Mouse (Mus musculus) spleen, adult 2 months (tissue): ENCODE measurements around the gene Fry. TPM values are rescaled to one million over a fixed set of nuclear protein-coding genes. Genes with fewer than 3 reads are reported as not detected.
A peak's percentile ranks its signal among the peaks of the same experiment; 100 is the strongest.

Experiments used
- DNase-seq, 2 experiments: peaks; one replicate each; pipeline versions ENCODE4 v3.0.0 to v3.0.0-alpha.2; 2012 to 2021; ENCODE audit warnings: low spot score in 2 of 2, low read depth in 1 of 2
- H3K27ac ChIP-seq: fragments of 200-500 bp; 2 replicates; pipeline ENCODE4 v1.5.1; 2012; ENCODE audit warnings: low read length, inconsistent platforms; ENCODE audit not compliant: insufficient read depth
- H3K27me3 ChIP-seq: fragments of 200-500 bp; 2 replicates; pipeline ENCODE4 v1.6.1; 2012; ENCODE audit warnings: mild to moderate bottlenecking, moderate library complexity, low read length, inconsistent platforms; ENCODE audit not compliant: control insufficient read depth, insufficient read depth
- H3K36me3 ChIP-seq: fragments of 200-500 bp; 2 replicates; pipeline ENCODE4 v1.6.1; 2012; ENCODE audit warnings: mild to moderate bottlenecking, low read length, inconsistent platforms; ENCODE audit not compliant: control insufficient read depth, insufficient read depth
- H3K4me1 ChIP-seq: fragments of 200-500 bp; 2 replicates; pipeline ENCODE4 v1.6.1; 2011; ENCODE audit warnings: inconsistent platforms; ENCODE audit not compliant: control insufficient read depth, insufficient read depth, insufficient read length
- H3K4me3 ChIP-seq: fragments of 200-500 bp; 2 replicates; pipeline ENCODE4 v1.5.1; 2011; ENCODE audit warnings: mild to moderate bottlenecking, inconsistent platforms; ENCODE audit not compliant: insufficient read depth, insufficient read length; ENCODE audit errors: extremely low read depth
- CTCF ChIP-seq: fragments of 200-500 bp; IDR thresholded peaks from 2 replicates; pipeline ENCODE4 v1.5.1; 2011; ENCODE audit warnings: mild to moderate bottlenecking, inconsistent platforms; ENCODE audit not compliant: insufficient read depth, insufficient read length, insufficient replicate concordance; ENCODE audit errors: extremely low read depth
- POLR2A ChIP-seq: fragments of 200-500 bp; IDR thresholded peaks from 2 replicates; pipeline ENCODE4 v1.6.1; 2011; ENCODE audit warnings: low read depth, low read length, inconsistent platforms
- WGBS: fragments of 180-500 bp; shearing (Covaris S2); methylation state at CpG from one replicate; pipeline ENCODE4 v1.1.7; 2018; 5-methylcytosine and 5-hydroxymethylcytosine counted together
- polyA plus RNA-seq: library from polyadenylated mRNA; depleted of rRNA; stranded (reverse); fragments of >200 nt; gene quantifications from 2 replicates; pipeline ENCODE4 v1.2.3, GENCODE M21; 2012

The Fry gene
- polyA plus RNA-seq, 1 experiment = 9.2 TPM

DNA sequence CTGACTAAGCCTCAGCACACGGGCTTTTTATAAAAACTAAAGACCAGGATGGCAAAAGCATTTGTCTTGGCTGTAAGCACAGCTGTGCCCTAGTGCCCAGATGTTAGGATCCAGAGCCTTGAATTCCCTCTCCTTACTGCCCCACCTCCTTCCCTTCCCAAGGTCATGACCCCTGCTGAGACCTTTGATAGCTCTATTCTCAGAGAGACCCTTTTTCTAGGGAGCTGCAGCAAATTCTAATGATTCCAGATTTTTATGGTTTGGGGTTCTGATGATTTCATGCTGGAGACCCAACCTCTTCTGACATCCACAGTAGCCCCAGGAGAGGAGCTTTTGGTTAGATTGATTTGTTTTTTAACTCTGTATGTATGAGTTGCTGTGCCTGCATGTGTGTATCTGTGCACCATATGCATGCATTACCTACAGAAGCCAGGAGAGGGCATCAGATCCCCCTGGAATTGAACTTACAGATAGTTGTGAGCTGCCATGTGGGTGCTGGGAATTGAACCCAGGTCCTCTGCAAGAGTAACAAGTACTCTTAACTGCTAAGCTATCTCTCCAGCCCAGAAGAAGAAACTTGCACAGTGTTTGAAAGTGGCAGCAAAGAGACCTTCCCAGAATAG lies 333.7 kb downstream of the Fry start:
- DNase-seq = no peak
- 93% methylated on average over 1 of the region's 1 CpGs for whole genome bisulfite sequencing
- TF ChIP-seq CTCF (no peak), POLR2A (no peak)
- Histone ChIP-seq H3K27me3 (no peaks in the 10 kb centered on the region), H3K4me3 (no peak overlapping the region), H3K27ac (no peak overlapping the region), H3K36me3 (peaks cover 25% of the 10 kb centered on the region), H3K4me1 (no peaks in the 10 kb centered on the region)

DNA sequence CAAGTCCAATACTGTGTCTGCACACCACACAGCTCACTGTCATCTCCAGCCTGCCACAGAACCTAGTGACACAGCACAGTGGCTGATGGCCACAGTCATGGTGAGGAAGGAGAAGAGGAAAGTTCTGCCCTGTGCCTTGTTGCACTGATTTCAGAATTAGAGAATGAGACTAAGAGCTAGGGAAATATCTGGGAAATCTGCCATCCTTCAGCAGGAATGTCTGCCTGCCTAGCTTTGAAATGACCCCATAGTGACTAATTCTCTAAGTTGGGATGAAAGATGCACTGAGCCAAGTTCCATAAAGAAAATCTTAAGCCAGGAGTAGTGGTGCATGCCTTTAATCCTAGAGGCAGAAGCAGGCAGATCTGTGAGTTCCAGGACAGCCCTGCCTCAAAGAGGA lies 334.2 kb downstream of the Fry start:
- Histone ChIP-seq H3K4me1 (no peaks in the 10 kb centered on the region), H3K4me3 (no peak overlapping the region), H3K27ac (no peak overlapping the region), H3K36me3 (peaks cover 24% of the 10 kb centered on the region), H3K27me3 (no peaks in the 10 kb centered on the region)
- TF ChIP-seq CTCF (no peak), POLR2A (no peak)
- no peak for DNase-seq

DNA sequence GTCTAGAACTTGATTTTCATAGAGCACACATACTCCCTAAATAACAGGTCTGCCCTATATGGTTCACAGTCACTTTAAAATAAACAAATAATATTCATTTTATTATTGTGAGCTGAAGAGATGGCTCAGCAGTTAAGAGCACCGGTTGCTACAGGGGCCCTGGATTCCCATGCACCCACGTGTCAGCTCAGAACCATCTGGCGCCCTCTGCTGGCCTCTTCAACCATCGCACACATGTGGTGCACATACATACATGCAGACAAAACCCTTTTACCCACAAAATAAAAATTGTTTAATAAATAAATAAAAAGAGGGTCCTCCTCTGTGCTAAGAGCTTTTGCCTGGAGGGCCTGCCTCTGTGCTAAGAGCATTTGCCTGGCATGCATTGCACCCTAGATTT lies 335.0 kb downstream of the Fry start:
- Histone ChIP-seq H3K27me3 (no peaks in the 10 kb centered on the region), H3K4me3 (no peak overlapping the region), H3K36me3 (peaks cover 31% of the 10 kb centered on the region), H3K4me1 (no peaks in the 10 kb centered on the region), H3K27ac (no peak overlapping the region)
- WGBS = 94% methylated on average over 4 of the region's 4 CpGs
- TF ChIP-seq POLR2A (no peak), CTCF (no peak)
- no peak for DNase-seq

DNA sequence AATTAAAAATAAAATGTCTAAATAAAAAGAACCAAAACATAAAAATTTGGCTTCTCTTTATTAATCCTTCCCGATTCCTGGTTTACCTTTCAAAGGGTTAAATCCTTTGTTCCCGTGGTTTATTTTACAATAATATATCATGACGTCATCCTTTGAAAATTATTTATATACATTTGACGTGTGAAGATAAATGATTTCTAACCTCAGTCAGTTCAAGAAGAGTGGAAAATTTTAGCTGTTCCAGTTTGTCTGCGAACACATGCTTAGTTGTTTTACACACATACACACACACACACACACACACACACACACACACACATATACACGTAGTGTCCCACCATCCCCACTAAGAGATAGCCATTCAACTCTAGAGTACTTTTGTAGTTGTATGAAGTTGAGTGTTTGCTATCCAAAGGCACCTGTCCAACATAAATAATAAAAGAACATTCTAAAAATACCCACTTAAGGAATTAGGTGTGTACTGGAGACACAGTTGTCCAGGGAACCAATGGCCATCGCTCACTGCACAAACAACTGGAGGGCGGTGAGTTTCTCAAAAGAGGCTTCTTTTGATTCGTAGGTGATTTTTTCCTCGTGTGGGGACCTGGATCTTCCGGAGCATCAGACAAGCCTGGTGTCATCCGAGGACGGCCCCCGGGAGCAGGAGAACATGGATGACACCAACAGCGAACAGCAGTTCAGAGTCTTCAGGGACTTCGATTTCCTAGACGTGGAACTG lies 338.9 kb downstream of the Fry start:
- H3K4me1 ChIP-seq = no peaks in the 10 kb centered on the region
- no peak for TF ChIP-seq POLR2A
- TF ChIP-seq CTCF = no peak
- H3K4me3 ChIP-seq = no peak overlapping the region
- peaks cover 19% of the 10 kb centered on the region for H3K36me3 ChIP-seq
- H3K27ac ChIP-seq = peak overlapping the region; percentile 54; the same call in 1 of the 2 replicates
- 88% methylated on average over 17 of the region's 17 CpGs for WGBS
- H3K27me3 ChIP-seq = no peaks in the 10 kb centered on the region
- no peak for DNase-seq

DNA sequence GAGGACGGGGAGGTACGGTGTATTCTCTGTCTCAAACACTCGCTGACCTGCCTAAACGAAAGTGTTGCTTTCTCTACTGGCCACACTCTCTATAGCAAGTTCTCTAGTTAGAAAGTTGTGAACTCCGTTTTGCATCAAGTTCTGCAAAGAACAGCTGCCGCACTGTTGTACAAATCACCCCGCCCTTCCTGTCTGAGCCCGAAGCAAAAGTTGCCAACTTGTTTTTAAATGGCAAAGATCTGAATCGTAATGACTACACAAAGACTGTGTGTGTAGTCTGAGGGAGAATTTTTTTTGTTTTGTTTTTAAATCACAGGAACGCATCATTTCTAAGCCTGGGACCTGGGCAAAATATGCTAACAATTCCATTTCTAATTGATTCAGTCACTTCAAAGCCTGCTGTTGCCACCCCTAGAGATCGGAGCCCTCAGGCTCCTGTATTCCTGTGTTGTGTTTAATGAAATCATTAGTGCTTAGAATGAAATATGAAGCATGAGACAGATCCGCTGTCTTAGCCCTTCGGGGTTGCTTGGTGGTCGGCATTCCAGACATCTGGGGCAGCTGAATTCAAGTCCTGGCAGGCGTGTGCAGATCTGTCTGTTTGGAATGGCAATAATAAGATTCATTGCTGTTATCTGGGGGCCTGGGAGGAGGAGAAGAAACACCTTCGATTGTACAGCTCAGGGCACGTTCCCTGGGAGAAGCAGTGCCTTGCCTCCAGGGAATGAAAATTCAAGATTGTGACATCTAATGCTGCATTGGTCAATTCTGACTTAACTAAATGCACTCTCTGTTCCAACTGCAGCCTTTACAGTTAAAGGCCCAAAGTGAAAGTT lies 339.7 kb downstream of the Fry start:
- TF ChIP-seq CTCF (no peak), POLR2A (no peak)
- H3K27me3 ChIP-seq = no peaks in the 10 kb centered on the region
- H3K4me1 ChIP-seq = no peaks in the 10 kb centered on the region
- H3K27ac ChIP-seq = peak overlapping the region; percentile 54
- DNase-seq = no peak
- no peak overlapping the region for H3K4me3 ChIP-seq
- peaks cover 15% of the 10 kb centered on the region for H3K36me3 ChIP-seq
- WGBS = 68% methylated on average over 17 of the region's 17 CpGs

DNA sequence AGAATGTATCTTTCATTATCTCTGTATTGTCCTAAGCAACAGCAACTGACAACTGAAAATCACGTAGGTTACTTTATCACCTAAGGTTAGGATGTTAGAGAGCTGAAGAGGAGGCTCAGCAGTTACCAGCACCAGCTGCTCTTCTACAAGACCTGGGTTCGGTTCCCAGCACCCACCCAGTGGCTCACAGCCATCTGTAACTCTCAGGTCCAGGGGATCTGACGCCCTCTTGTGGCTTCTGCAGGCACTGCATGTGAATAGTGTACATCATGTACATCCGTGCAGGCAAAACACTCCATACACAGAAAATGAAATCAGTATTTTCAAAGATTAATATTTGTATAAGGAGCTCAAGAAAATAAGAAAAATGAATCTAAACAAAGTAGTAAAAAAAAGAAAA lies 341.4 kb downstream of the Fry start:
- no peaks in the 10 kb centered on the region for H3K27me3 ChIP-seq
- 90% methylated on average over 4 of the region's 4 CpGs for WGBS
- TF ChIP-seq CTCF (no peak), POLR2A (no peak)

DNA sequence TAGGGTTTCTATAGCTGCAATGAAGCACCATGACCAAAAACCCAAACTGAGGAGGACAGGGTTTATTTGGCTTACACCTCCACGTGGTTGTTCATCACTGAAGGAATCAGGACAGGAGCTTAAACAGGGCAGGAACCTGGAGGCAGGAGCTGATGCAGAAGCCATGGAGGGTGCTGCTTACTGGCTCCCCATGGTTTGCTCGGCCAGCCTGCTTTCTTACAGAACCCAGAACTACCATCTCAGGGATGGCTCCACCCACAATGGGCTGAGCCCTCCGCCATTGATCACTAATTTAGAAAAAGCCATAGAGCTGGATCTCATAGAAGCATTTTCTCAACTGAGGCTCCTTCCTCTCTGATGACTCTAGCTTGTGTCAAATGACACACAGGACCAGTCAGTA lies 346.3 kb downstream of the Fry start:
- no peaks in the 10 kb centered on the region for H3K27me3 ChIP-seq
- no peak for DNase-seq
- TF ChIP-seq CTCF = no peak
- no peak for TF ChIP-seq POLR2A
- H3K4me1 ChIP-seq = no peaks in the 10 kb centered on the region
- 70% methylated on average over 3 of the region's 3 CpGs for WGBS
- peaks cover 4% of the 10 kb centered on the region for H3K36me3 ChIP-seq
- no peak overlapping the region for H3K27ac ChIP-seq
- no peak overlapping the region for H3K4me3 ChIP-seq

More for the DNA sequence above, 341.4 kb downstream of the Fry start:
- Histone ChIP-seq H3K4me1 (no peaks in the 10 kb centered on the region), H3K36me3 (peaks cover 12% of the 10 kb centered on the region), H3K4me3 (no peak overlapping the region), H3K27ac (no peak overlapping the region)
- no peak for DNase-seq
